Mouse (Mus musculus) spleen, adult 2 months (tissue): ENCODE data around the gene Xpo4.

Experiments
- CTCF ChIP-seq: fragments of 200-500 bp; IDR thresholded peaks from 2 replicates; pipeline ENCODE4 v1.5.1; 2011; ENCODE audit warnings: mild to moderate bottlenecking, inconsistent platforms; ENCODE audit not compliant: insufficient read depth, insufficient read length, insufficient replicate concordance; ENCODE audit errors: extremely low read depth
- POLR2A ChIP-seq: fragments of 200-500 bp; IDR thresholded peaks from 2 replicates; pipeline ENCODE4 v1.6.1; 2011; ENCODE audit warnings: low read depth, low read length, inconsistent platforms

GRCm38 (mm10) chr14:57529786-57530515 lies 135.3 kb downstream of the Xpo4 start:
- no peak for TF ChIP-seq POLR2A
- no peak for TF ChIP-seq CTCF
